Mouse (Mus musculus) heart, adult 8-10 months (tissue): ENCODE measurements around the gene Casp6. TPM values are rescaled to one million over a fixed set of nuclear protein-coding genes. Genes with fewer than 3 reads are reported as not detected.
A peak's percentile ranks its signal among the peaks of the same experiment; 100 is the strongest.

Experiments used
- DNase-seq: peaks from one replicate; pipeline ENCODE4 v3.0.0; 2022; ENCODE audit warnings: low spot score
- total RNA-seq, 4 experiments: library from RNA; stranded (reverse); gene quantifications; 2 replicates each; pipeline ENCODE4 v1.2.4; 2022

The Casp6 gene
- total RNA-seq, 4 experiments from 2014 or later = 8.9 to 16.8 (median 11.6) TPM

DNA sequence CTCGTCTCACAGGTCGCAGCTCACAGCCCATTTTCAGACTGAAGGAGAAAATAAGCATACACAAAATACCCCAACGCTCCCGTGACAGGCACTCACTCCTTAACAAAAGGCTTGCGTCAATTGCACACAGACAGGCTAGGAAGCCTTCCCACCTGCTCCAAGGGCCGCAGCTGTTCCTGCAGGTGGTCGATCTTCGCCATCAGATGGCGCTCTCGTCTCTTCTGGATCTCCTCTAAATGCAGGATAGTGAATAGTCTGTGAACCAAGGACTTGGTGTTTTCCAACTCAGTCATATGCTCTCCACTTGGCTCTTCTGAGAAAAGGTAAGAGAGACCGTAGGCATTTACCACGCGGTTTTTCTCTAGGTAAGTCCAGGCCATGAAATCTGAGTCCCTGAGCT is 17.2 kb downstream of the Casp6 start:
- peak; percentile 52 for DNase-seq

DNA sequence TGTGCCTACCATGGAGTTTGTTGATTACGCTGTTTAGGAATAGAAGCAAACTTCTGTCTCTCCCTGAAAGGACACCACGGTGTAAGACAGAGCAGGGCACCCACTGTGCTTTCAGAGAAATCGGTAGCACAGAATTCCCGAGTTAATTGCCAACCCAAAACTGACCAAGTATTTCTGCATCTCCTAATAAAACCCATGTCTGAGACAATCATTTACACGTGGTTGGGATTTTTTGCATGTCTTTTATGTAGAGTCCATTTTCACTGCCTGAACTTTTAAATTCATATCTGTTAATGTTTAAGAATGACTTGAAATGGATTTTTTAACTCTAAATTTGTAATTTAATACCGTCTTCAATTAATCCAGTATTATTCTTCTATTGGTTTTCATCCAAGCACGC is 22.4 kb downstream of the Casp6 start:
- DNase-seq = no peak

DNA sequence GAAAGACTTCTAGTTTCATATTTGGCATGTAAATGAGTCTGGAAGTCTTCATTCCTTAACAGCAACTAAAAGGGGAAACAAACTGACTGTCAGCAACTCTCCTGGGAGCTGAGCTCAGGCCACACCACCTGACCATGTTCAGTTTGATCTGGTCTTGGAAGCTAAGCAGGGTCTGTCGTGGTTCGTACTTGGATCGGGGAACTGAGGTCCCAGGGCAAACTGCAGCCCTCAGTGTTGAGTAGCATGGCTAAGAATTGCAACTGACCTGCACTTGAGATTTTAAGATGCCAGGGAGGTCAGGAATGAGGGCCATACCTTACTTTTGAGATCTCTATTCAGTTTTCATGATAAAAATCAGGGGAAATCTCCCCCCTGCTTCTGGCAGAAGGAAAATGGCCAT is 24.6 kb downstream of the Casp6 start:
- DNase-seq = no peak

DNA sequence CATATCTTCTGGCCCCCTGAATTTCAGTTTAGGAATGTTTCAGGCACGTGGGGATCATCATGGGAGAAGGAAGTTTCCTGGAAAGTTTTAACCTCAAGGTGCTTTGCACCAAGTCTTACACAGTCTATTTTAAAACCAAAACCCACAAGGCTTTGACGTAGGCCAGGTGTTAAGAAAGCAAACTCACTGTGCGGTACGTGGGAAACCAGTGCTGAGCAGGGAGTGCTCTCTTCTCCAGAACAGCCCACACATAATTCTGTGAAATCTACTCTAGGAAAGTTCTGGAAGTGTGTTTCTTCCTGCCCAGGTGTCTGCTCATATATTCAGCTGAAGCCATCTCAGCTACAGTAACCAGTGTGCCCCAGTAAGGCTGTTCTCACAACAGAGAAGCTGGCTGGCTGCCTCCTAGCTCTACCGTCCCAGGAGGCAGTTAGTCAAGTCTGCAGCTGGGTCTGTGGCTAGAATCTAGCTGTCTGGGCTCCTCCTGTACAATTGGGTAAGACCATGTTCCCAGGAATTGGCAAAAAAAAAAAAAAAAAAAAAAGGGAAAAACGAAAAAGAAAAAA is 29.1 kb downstream of the Casp6 start:
- peak; percentile 21 for DNase-seq

DNA sequence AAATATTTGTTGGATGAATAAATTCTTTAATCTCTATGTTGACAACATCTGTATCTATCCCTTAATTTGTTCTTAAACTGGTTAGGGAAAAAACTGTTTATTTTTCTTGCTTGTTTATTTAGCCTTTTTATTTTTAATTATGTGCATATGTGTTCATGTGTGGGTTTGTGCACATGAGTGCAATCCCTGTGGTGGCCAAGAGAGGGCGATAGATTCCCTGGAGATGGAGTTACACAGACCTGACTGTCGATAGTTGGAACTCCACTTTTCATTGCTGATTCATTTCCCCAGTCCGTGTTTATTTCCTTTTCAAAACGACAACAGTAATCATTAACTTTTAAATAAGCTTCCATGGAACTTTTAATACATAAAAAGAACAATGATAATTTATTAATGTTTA is 31.2 kb downstream of the Casp6 start:
- no peak for DNase-seq

DNA sequence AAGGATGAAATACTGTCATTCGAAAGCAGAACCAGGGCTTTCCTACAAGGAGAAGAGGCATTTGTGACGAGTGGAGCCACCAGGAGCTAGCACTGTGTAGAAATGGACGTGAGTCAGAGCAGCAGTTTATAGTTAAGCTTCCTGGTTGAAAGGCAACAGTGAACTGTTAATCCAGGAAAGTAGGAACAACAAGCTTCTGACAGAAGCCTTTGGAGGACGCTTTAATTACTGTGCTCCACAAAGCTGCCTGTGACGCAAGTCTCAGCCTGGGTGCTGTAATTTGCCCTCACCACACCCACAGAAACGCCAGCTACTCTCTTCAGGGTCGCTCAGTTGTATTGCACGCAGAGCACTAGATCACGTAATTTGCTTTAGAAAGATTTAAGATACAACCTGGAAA is 35.3 kb downstream of the Casp6 start:
- DNase-seq = no peak

DNA sequence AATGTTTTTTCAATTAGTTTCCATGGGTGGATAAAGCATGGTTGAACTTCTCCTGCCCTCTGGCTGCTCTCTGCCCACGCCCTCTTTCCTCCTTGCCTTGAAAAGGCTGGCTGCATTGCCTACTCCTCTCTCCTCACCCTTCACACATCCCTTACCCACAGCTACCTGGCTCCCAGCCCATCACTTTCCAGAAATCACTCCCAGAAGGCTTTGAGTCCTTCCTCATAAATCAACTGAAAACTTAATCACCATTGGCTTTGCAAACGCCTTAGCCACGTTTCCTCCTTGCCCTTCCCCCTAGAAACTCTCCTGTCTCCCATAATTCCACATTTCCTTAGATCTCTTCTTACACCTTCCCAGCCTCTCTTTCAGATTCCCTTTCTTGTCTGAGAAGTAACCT is 36.6 kb downstream of the Casp6 start:
- DNase-seq = no peak

DNA sequence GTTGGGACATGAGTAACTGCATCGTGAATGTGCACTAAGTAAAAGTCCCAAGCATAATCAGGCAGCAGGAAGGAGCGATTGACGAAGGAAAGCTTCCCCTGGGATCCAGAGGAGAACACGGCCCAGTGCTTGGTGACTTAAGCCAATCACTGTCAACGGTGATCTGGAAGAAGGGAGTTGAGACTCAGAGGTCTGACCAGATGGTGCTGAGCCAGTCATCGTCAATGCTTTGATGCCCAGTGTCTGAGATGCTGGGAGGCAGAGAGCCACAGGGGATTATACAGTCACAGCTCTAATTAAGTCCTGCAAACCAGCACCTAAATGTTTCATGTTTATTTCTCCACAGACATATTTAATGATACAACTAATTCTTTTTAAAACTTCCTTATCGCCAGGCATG is 37.8 kb downstream of the Casp6 start:
- no peak for DNase-seq

DNA sequence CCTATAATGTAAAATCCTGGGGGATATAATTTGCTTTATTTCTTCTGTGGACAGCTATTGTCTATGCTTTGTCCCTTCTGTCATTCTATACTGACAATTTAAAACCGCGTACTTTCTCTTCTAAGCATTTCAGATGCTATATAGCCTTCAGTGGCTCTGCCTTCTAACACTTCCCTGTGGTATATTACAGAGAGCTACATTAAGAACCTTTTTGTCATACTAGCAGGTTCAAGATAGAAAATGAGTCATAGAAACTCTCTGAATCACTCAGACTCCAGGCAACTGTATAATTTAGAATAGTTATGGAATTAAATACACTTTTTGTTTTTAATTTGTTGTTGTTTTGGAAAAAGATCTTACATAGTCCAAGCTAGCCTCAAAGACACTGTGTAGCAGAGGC is 39.6 kb downstream of the Casp6 start:
- no peak for DNase-seq

DNA sequence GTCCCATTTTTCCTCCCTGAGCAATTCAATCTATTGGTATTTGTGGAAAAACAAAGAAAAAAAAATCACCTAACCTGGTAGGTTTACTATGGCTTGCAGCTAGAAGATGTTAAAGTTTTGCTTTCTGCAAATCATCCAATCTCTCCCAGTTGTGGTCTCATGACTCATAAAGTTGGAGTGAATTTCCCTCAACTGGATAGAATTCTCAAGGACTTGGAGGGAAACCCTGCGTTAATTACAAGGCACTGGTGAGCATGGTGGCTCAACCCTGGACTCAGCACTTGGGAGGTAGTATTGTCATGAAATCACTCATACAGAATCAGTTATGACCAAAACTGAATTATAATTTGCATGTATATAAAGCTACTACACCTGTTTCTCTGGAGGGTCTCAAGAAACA is 40.1 kb downstream of the Casp6 start:
- DNase-seq = no peak

DNA sequence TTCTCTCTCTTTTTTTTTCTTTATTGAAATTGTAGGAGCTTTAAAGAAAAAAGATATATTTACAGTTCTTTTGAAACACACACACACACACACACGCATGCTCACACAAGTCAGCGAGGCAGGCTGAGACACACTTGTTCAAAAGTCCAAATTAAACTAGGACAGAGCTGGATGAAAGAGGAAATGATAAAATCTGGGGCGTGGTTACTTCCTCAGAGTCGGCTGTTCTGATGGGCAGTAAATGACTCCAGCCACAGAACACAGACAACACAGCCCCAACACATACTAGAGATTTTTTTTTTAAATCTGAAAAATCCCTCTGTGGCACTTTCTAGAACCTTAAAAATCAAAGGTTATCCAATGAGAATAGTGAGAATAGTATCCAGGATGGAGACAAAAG is 42.6 kb downstream of the Casp6 start:
- peak; percentile 31 for DNase-seq

DNA sequence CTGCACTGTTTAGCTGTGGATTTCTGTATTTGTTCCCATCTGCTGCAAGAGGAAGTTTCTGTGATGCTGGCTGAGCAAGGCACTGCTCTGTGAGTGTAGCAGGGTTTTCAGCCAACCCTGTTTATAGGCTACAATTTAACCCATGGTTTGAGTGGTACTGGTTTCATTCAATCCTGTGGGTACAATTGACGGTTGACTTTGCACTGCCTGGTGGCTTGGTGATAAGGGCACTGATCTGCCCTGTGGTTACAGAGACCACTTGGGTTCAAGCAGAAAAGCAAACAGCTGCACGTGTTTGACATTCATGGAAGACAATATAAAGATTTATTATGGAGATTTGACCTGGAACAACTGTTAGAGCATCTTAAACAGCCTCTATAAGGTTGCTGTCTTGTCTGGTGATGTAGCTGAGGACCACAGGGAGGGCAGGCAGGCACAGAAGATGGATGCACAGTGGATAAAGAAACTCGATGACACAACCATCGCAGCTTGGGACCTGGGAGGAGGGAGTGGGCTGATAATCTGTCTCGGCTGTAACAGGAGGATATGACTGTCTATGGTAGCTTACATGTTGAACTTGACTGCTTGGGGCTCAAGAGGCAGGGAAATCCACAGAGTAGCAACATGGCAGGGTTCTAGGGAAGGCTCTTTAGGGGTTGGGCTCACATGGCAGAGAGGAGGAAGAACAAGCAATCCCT is 45.1 kb downstream of the Casp6 start:
- no peak for DNase-seq

DNA sequence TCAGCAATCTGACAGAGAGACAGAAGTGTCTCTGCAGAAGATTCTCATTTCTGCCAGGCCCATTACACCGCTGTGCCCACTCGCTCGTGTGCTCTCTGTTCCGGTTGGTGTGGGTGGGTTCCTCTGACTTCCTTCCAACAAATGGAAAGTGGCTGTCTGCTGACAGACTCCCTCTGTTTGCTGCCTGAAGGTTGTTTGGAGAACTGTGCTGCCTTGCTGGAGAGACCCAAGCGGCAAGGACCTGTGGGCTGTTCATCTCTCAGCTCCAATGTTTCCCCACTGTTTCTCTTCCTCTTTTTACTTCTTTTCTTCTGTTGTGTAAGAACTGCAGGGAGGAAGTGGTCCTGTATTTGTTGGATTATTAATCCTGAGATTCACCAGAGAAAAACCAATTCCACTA is 47.1 kb downstream of the Casp6 start:
- peak; percentile 18 for DNase-seq

DNA sequence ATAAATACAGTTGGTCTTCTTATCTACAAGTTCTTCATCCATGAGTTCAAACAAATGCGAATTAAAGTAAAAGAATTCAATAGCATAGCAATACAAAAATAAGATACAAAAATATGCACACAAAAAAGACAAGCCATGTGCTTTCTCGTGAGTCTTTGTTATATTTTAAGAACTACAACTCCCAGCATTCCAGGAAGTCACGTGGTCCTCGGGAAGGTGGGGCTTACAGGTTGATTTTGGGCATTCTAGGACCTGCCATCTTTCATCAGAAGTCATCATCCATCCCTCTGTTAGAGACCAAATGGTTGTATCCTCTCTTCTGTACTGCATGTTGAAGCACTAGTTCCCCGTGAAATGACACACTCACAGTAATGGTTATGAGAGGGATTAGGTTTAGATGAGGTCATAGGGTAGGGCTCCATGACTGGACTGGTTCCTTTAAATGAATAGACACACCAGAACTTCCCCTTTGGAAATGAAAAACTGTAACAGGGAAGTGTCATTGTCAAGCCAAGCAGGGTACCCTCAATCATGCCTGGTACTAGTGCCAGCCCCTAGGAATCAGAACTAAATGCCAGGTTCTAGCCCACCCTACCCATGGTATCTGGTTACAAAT is 48.0 kb downstream of the Casp6 start:
- no peak for DNase-seq

DNA sequence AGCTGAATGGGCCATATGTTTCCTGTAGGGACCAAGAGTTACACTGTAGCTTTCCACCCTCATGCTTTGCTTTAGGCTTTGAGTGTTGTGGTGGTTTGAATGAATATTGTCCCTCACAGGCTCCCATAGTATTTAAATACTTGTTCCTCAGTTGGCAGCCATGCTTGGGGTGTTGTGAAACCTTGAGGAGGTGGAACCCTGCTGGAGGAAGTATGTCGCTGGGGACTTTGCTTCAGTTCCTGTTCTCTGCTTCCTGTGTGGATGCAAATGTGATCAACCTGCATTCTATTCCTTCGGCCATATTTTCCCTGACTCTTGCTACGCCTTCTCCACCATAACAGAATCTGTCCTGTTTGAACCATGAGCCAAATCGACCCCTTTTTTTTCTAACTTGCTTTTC is 52.1 kb downstream of the Casp6 start:
- no peak for DNase-seq

DNA sequence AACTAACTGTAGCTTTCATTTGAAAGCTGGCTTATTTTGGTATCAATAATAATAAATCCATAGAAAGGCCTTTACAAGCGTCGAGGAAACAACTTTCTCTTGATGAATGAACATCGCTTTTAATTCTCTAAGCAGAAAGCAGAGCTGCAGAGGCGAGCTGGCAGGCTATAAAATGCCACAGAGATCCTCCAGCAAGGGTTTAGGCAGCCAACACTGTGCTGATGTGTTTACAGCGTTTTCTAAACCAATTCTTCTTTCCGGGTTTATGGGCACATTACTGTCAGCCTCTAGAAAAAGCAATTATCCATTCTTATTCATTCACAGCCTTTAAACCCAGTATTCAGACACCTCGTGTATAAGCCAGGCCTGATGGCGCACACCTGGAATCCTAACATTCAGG is 61.3 kb downstream of the Casp6 start:
- DNase-seq = no peak

Other genes with a start within 250 kb of the Casp6 start
- gene Egf, start 146.1 kb upstream of the Casp6 start, total RNA-seq = 1 to 10 TPM; 1.9 to 5.6 (median 2.7) TPM
- gene Lrit3, start 97.4 kb upstream of the Casp6 start, total RNA-seq = not detected
- under 1 TPM in 1 of 4 experiments, not detected in 3; 0.25 TPM for gene Rrh, start 78.8 kb upstream of the Casp6 start, total RNA-seq
- gene Gar1, start 70.0 kb upstream of the Casp6 start, total RNA-seq = 10 to 100 TPM; 15.1 to 22.7 (median 21.6) TPM
- gene Cfi, start 65.5 kb upstream of the Casp6 start, total RNA-seq = 1 to 10 TPM in 3 of 4 experiments, under 1 TPM in 1; 0.82 to 1.6 (median 1.1) TPM
- gene Pla2g12a, start 22.8 kb upstream of the Casp6 start, total RNA-seq = 10 to 100 TPM; 43.8 to 66.6 (median 45.6) TPM
- 1 to 10 TPM; 1.1 to 2.5 (median 1.6) TPM for gene Mcub, start 68.8 kb downstream of the Casp6 start, total RNA-seq
- 10 to 100 TPM; 25.0 to 32.3 (median 27.4) TPM for gene Sec24b, start 160.1 kb downstream of the Casp6 start, total RNA-seq
- gene Col25a1, start 230.1 kb downstream of the Casp6 start, total RNA-seq = under 1 TPM; 0.20 to 0.34 (median 0.23) TPM